8 mouse cellular contexts compared by ENCODE assay signal in the genomic region with DNA sequence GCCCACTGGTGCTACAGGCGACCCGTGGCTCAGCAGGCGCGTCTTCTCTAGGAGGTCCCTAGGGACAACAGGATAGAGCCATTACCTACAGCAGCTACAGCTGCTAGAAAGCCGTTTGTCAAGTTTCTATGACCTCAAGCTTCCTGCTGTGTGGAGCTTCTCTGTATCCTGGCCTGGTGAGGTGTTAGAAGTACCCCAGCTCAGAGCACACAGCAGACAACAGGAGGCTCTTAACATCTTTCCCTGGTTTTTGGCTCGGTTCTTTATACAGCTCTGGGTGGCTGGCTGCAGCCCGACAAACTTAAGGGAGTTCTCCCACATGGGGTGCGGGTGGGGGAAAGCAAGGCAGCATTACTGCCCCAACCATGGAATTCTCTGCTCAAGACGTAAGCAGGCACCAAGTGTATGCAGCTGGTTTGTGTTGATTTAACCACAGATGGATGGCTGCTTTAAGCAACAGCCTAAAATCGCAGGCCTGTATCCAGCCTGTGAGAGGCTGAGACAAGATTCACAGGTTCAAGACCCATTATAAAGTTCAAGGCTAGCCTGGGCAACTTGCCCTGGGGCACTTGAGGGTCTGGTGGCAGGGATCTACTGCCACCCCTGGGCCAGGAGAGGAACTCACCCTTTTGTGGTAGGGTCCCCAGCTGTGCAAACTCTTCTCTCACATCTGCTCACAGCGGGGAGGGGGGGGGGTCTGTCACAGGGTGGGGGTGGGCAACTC. TPM values are rescaled to one million over a fixed set of nuclear protein-coding genes. Genes with fewer than 3 reads are reported as not detected.
A peak's percentile ranks its signal among the peaks of the same experiment; 100 is the strongest.
DNase-seq lines count a peak whose midpoint lies in the region; ATAC-seq and TF ChIP-seq lines count a peak whose summit lies in the region.

No protein-coding gene starts in this region.

- peak overlapping the region; percentile 29 for H3K27ac ChIP-seq in left cerebral cortex, adult 2 months
- H3K27ac ChIP-seq in embryonic facial prominence, embryonic 15.5 days (replicated peaks), result 0 out of 2 replicates have a peak overlapping the region, but pooled peaks have one; percentile 18
- H3K27ac ChIP-seq in intestine, embryonic 15.5 days, result peak overlapping the region; percentile 3; the same call in 1 of the 2 replicates
- H3K27ac ChIP-seq in neural tube, embryonic 12.5 days, result 0 out of 2 replicates have a peak overlapping the region, but pooled peaks have one; percentile 10

- intact Hi-C loops in left cerebral cortex, adult 2 months (cut with DNase I), result no loop called here
- intact Hi-C loops in left cerebral cortex, postnatal 4 days (cut with DNase I), result no loop called here

- no peaks in the 10 kb centered on the region for H3K9me3 ChIP-seq in embryonic facial prominence, embryonic 15.5 days (replicated peaks)
- H3K9me3 ChIP-seq in intestine, embryonic 15.5 days, result no peaks in the 10 kb centered on the region
- H3K9me3 ChIP-seq in neural tube, embryonic 12.5 days, result no peaks in the 10 kb centered on the region

- H3K27me3 ChIP-seq in embryonic facial prominence, embryonic 15.5 days, result no peaks in the 10 kb centered on the region
- H3K27me3 ChIP-seq in intestine, embryonic 15.5 days (replicated peaks), result no peaks in the 10 kb centered on the region
- H3K27me3 ChIP-seq in neural tube, embryonic 12.5 days (replicated peaks), result peaks cover 6% of the 10 kb centered on the region; the same call in 1 of the 2 replicates

- peak overlapping the region; percentile 44 for H3K4me3 ChIP-seq in left cerebral cortex, adult 2 months
- peak overlapping the region; percentile 57 for H3K4me3 ChIP-seq in embryonic facial prominence, embryonic 15.5 days (replicated peaks)
- H3K4me3 ChIP-seq in intestine, embryonic 15.5 days (replicated peaks), result peak overlapping the region; percentile 47
- H3K4me3 ChIP-seq in neural tube, embryonic 12.5 days, result peak overlapping the region; percentile 41; the same call in 1 of the 2 replicates

- WGBS in embryonic facial prominence, embryonic 15.5 days, result 32% methylated on average over 11 of the region's 11 CpGs
- WGBS in intestine, embryonic 15.5 days, result 40% methylated on average over 11 of the region's 11 CpGs
- 30% methylated on average over 11 of the region's 11 CpGs for WGBS in neural tube, embryonic 12.5 days

- DNase-seq in left cerebral cortex, adult 2 months (ENCODE audit: extremely low spot score in 1 of 2, low spot score in 2 of 2), result no peak
- no peak for DNase-seq in left cerebral cortex, adult 18-20 months (ENCODE audit: low spot score in 2 of 2)
- no peak for DNase-seq in thymus, postnatal 14 days
- no peak for DNase-seq in layer of hippocampus, adult 8-10 months (ENCODE audit: low spot score in 2 of 2)
- DNase-seq in left cerebral cortex, postnatal 4 days, result no peak

- H3K36me3 ChIP-seq in embryonic facial prominence, embryonic 15.5 days, result peaks cover 20% of the 10 kb centered on the region
- peaks cover 5% of the 10 kb centered on the region; the same call in 1 of the 2 replicates for H3K36me3 ChIP-seq in intestine, embryonic 15.5 days
- peaks cover 40% of the 10 kb centered on the region for H3K36me3 ChIP-seq in neural tube, embryonic 12.5 days

- TF ChIP-seq CTCF in left cerebral cortex, adult 2 months (IDR thresholded peaks at IDR 0.05), result no peak; the same call in none of the 2 replicates

- no peak for ATAC-seq in embryonic facial prominence, embryonic 15.5 days (ENCODE audit: insufficient number of reproducible peaks, low FRiP score, low TSS enrichment, low read depth)
- peak; percentile 1; the same call in 1 of the 2 replicates for ATAC-seq in intestine, embryonic 15.5 days
- peak; percentile 38 for ATAC-seq in neural tube, embryonic 12.5 days (ENCODE audit: low FRiP score, low read depth)

- H3K4me1 ChIP-seq in embryonic facial prominence, embryonic 15.5 days, result peaks cover 7% of the 10 kb centered on the region
- peaks cover 6% of the 10 kb centered on the region; the same call in 1 of the 2 replicates for H3K4me1 ChIP-seq in intestine, embryonic 15.5 days (replicated peaks)
- peaks cover 12% of the 10 kb centered on the region for H3K4me1 ChIP-seq in neural tube, embryonic 12.5 days

- peak overlapping the region; percentile 90 for H3K4me2 ChIP-seq in embryonic facial prominence, embryonic 15.5 days (replicated peaks)
- H3K4me2 ChIP-seq in intestine, embryonic 15.5 days (replicated peaks), result peak overlapping the region; percentile 97
- H3K4me2 ChIP-seq in neural tube, embryonic 12.5 days (replicated peaks), result peak overlapping the region; percentile 85

- no peak overlapping the region for H3K9ac ChIP-seq in embryonic facial prominence, embryonic 15.5 days
- peak overlapping the region; percentile 49 for H3K9ac ChIP-seq in intestine, embryonic 15.5 days
- peak overlapping the region; percentile 56 for H3K9ac ChIP-seq in neural tube, embryonic 12.5 days

RNA-seq across cellular contexts. Expression of gene Lrcol1, which starts 19.5 kb away (rescaled TPM):
- total RNA-seq in left cerebral cortex, adult 2 months (2021), result not detected
- not detected for total RNA-seq in left cerebral cortex, adult 18-20 months (2021)
- not detected in 2 replicates for polyA plus RNA-seq in embryonic facial prominence, embryonic 15.5 days (2015; fragmentation: Nextera tagmentation; extraction: Ambion mirVana)
- polyA plus RNA-seq in intestine, embryonic 15.5 days (2015; fragmentation: Nextera tagmentation; extraction: Ambion mirVana), result not detected in 2 replicates
- polyA plus RNA-seq in neural tube, embryonic 12.5 days (2016; fragmentation: Nextera tagmentation; extraction: Ambion mirVana), result not detected in 2 replicates
- not detected for total RNA-seq in layer of hippocampus, adult 8-10 months (2022)
- not detected for total RNA-seq in left cerebral cortex, postnatal 4 days (2021)

RNA-seq across cellular contexts. Expression of gene P2rx2, which starts 21.0 kb away (rescaled TPM):
- total RNA-seq in left cerebral cortex, adult 2 months (2021), result under 1 TPM in 1 of 2 experiments, not detected in 1; 0.26 TPM
- total RNA-seq in left cerebral cortex, adult 18-20 months (2021), result under 1 TPM in 1 of 2 experiments, not detected in 1; 0.23 TPM
- 1.2 and 2.7 TPM in 2 replicates for polyA plus RNA-seq in embryonic facial prominence, embryonic 15.5 days (2015; fragmentation: Nextera tagmentation; extraction: Ambion mirVana)
- 0.61 and 1.4 TPM in 2 replicates for polyA plus RNA-seq in intestine, embryonic 15.5 days (2015; fragmentation: Nextera tagmentation; extraction: Ambion mirVana)
- polyA plus RNA-seq in neural tube, embryonic 12.5 days (2016; fragmentation: Nextera tagmentation; extraction: Ambion mirVana), result 2.1 and 2.4 TPM in 2 replicates
- total RNA-seq in layer of hippocampus, adult 8-10 months (2022), result under 1 TPM in 3 of 4 experiments, not detected in 1; 0.21 to 0.39 (median 0.27) TPM
- total RNA-seq in left cerebral cortex, postnatal 4 days (2021), result 10 to 100 TPM; 12.5 to 15.0 TPM

Comparison
In these comparisons a context has a peak if more than half of its experiments do, and no peak if none do; other contexts are left out.
1. RNA of gene P2rx2, which starts 21.0 kb away (total RNA-seq): 12.5 to 15.0 TPM in left cerebral cortex, postnatal 4 days; 0.21 to 0.39 TPM in layer of hippocampus, adult 8-10 months, 0.26 TPM in left cerebral cortex, adult 2 months and 0.23 TPM in left cerebral cortex, adult 18-20 months; every median in the first group is over 4 times any median in the second.
2. Peak in every context shown above with its lines, with median percentiles within 50 percentile points of each other: H3K27ac ChIP-seq, H3K4me3 ChIP-seq and H3K4me2 ChIP-seq.